Comparison of ENCODE assay signal across 8 mouse cellular contexts in genomic region chr9:34488700-34489315, GRCm38 (mm10). TPM values are rescaled to one million over a fixed set of nuclear protein-coding genes. Genes with fewer than 3 reads are reported as not detected.
A peak's percentile ranks its signal among the peaks of the same experiment; 100 is the strongest.
DNase-seq lines count a peak whose midpoint lies in the region; ATAC-seq lines count a peak whose summit lies in the region.

No protein-coding gene starts in this region.

- H3K36me3 ChIP-seq in hindbrain, embryonic 14.5 days (replicated peaks; ENCODE audit: control insufficient read depth, insufficient read depth) = no peaks in the 10 kb centered on the region

- H3K9ac ChIP-seq in hindbrain, embryonic 14.5 days = peak overlapping the region; percentile 68

- H3K4me3 ChIP-seq in hindbrain, embryonic 14.5 days (replicated peaks; ENCODE audit: low read length) = peak overlapping the region; percentile 67

- peaks cover 21% of the 10 kb centered on the region; the same call in 1 of the 2 replicates for H3K27me3 ChIP-seq in hindbrain, embryonic 14.5 days (ENCODE audit: control insufficient read depth, insufficient read depth, low read length)

- under 1% methylated on average over 53 of the region's 53 CpGs for WGBS in hindbrain, embryonic 14.5 days

- peak; percentile 69 for DNase-seq in ZHBTc4 (ENCODE audit: low read depth, low spot score)
- peak; percentile 83 to 84 for DNase-seq in cerebellum, postnatal 36 days
- peak; percentile 10 for DNase-seq in gastrocnemius, adult 18-20 months (ENCODE audit: low spot score)
- DNase-seq in hindbrain, embryonic 14.5 days (ENCODE audit: low spot score) = peak; percentile 80
- DNase-seq in layer of hippocampus, postnatal 36 days = peak; percentile 82 to 84
- DNase-seq in lung, postnatal 10 days = peak; percentile 61
- peak; percentile 87 to 90 for DNase-seq in right cerebral cortex, postnatal 10 days (ENCODE audit: low spot score in 2 of 2)
- no peak for DNase-seq in thymus, adult 18-20 months

- H3K27ac ChIP-seq in hindbrain, embryonic 14.5 days = peak overlapping the region; percentile 60

- ATAC-seq in hindbrain, embryonic 14.5 days (ENCODE audit: low FRiP score) = peak; percentile 76

- H3K4me1 ChIP-seq in hindbrain, embryonic 14.5 days (replicated peaks; ENCODE audit: control insufficient read depth, insufficient read depth, low read length) = peaks cover 35% of the 10 kb centered on the region

- peak overlapping the region; percentile 66 for H3K4me2 ChIP-seq in hindbrain, embryonic 14.5 days (replicated peaks)

- no peaks in the 10 kb centered on the region for H3K9me3 ChIP-seq in hindbrain, embryonic 14.5 days (ENCODE audit: control insufficient read depth, low read length)

RNA-seq across cellular contexts. Expression of gene Kirrel3, which starts 3.1 kb away (rescaled TPM):
- total RNA-seq in gastrocnemius, adult 18-20 months (2021) = under 1 TPM; 0.43 to 0.73 TPM
- polyA plus RNA-seq in hindbrain, embryonic 14.5 days (2014; fragmentation: Nextera tagmentation; extraction: Ambion mirVana) = 38.8 and 41.8 TPM in 2 replicates
- 10 to 100 TPM; 51.8 to 55.1 TPM for total RNA-seq in layer of hippocampus, postnatal 36 days (2021)

Comparison
In these comparisons a context has a peak if more than half of its experiments do, and no peak if none do; other contexts are left out.
1. DNase-seq: peak in ZHBTc4 (single experiment), cerebellum, postnatal 36 days (2 of 2), gastrocnemius, adult 18-20 months (single experiment), hindbrain, embryonic 14.5 days (single experiment), layer of hippocampus, postnatal 36 days (2 of 2), lung, postnatal 10 days (single experiment) and right cerebral cortex, postnatal 10 days (2 of 2); none in thymus, adult 18-20 months (0 of 2).
2. RNA of gene Kirrel3, which starts 3.1 kb away (total RNA-seq): 51.8 to 55.1 TPM in layer of hippocampus, postnatal 36 days; 0.43 to 0.73 TPM in gastrocnemius, adult 18-20 months; every median in the first group is over 10 times any median in the second.